Mouse (Mus musculus) hindbrain, embryonic 10.5 days (tissue): ENCODE data around the gene Adamts7. TPM values are rescaled to one million over a fixed set of nuclear protein-coding genes. Genes with fewer than 3 reads are reported as not detected.
A peak's percentile ranks its signal among the peaks of the same experiment; 100 is the strongest.

ENCODE experiments used
- DNase-seq: peaks from one replicate; pipeline ENCODE4 v3.0.0-alpha.2; 2017; ENCODE audit warnings: low spot score
- H3K27ac ChIP-seq: fragments of 300-500 bp; sonication (generic); 2 replicates; pipeline ENCODE4 v1.5.1; 2016; ENCODE audit warnings: mild to moderate bottlenecking, moderate library complexity
- H3K27me3 ChIP-seq: fragments of 300-500 bp; sonication (generic); 2 replicates; pipeline ENCODE4 v1.6.1; 2016; ENCODE audit warnings: mild to moderate bottlenecking; ENCODE audit not compliant: poor library complexity, insufficient read depth, severe bottlenecking
- H3K36me3 ChIP-seq: fragments of 300-500 bp; sonication (generic); 2 replicates; pipeline ENCODE4 v1.6.1; 2016; ENCODE audit warnings: mild to moderate bottlenecking, moderate library complexity
- H3K4me1 ChIP-seq: fragments of 300-500 bp; sonication (generic); replicated peaks from 2 replicates; pipeline ENCODE4 v1.6.1; 2016; ENCODE audit warnings: mild to moderate bottlenecking
- H3K4me3 ChIP-seq: fragments of 300-500 bp; sonication (generic); 2 replicates; pipeline ENCODE4 v1.5.1; 2016; ENCODE audit warnings: mild to moderate bottlenecking, moderate library complexity
- H3K9me3 ChIP-seq: fragments of 300-500 bp; sonication (generic); 2 replicates; pipeline ENCODE4 v1.6.1; 2016; ENCODE audit warnings: mild to moderate bottlenecking, moderate library complexity
- WGBS: fragments of 180-500 bp; shearing (Covaris S2); methylation state at CpG from one replicate; pipeline ENCODE4 v1.1.7; 2016; 5-methylcytosine and 5-hydroxymethylcytosine counted together
- polyA plus RNA-seq: library from polyadenylated mRNA; unstranded; fragments of >200 nt; fragmentation: Nextera tagmentation; extraction: Ambion mirVana; gene quantifications from 2 replicates; pipeline ENCODE4 v1.2.1, GENCODE M21; 2016

Adamts7 gene
- polyA plus RNA-seq: 16.1 and 16.2 TPM in 2 replicates

DNA sequence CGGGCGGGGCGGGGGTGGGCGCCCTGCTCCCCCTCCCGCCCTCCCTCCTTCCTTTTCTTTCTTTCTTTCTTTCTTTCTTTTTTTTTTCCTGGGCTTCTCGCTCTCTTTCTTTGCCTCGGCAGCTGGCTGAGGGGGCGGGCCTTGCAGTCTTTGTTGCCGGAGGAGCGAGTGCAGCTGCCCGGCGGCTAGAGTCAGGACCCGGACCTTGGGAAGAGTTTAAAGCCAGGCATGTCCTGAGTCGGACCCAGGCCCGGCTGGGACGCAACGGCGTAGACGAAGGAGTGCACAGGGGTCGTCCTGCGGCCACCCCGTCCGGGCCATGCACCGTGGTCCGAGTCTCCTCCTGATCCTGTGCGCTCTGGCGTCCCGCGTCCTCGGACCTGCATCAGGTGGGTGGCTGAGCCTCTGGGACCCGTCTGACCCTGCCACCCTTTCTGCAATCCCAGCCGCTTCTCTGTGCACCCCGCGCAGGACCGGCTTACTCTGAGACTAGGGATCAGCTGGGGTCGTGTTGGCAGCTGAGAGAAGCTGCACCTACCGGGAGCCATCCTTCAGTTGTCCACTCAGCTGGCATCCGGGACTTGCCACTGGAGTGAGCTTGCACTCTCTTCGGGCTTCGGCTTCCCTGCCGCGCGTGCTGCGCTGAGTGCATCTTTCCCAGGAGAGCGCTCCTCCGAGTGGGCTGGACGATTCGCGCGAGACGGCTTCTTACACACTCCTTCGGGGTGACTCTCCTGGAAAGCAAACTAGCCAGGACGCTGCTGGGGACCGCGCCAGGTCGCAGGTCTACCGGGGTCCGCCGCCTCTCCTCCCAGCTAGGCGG is at the start of gene Adamts7:
TSS of gene Adamts7 (plus strand) at position 144 of the 823 bp plus-strand sequence.
- under 1% methylated on average over 53 of the region's 60 CpGs for WGBS
- peak within 1 kb of the TSS; percentile 92 for H3K27ac ChIP-seq
- peak within 1 kb of the TSS; percentile 72 for H3K4me3 ChIP-seq
- peak; percentile 81 for DNase-seq
- H3K9me3 ChIP-seq: 0 out of 2 replicates have a peak, but pooled peaks cover 2% of the 10 kb centered on the region
- peaks cover 8% of the 10 kb centered on the region; the same call in 1 of the 2 replicates for H3K27me3 ChIP-seq
- peaks cover 3% of the 10 kb centered on the region; the same call in 1 of the 2 replicates for H3K36me3 ChIP-seq
- peaks cover 28% of the 10 kb centered on the region for H3K4me1 ChIP-seq

DNA sequence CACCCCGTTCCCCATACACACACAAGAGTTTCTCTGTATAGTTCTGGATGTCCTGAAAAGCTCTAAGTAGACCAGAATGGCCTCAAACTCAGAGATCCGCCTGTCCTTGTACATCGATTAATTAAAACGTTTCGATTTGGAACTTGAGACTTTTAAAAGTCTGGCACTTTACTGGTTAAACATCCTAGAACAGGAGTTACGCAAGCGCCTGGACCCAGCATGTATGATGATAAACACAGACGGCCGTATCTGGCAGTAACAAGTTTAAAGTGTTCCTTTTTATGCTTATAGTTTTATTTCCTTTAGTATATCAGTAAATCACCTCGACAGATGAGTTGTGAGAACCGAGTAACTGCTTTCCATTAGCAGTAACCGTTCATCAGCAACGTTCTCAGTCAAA is 49.7 kb upstream of the Adamts7 start:
- Histone ChIP-seq H3K9me3 (no peaks in the 10 kb centered on the region), H3K27me3 (no peaks in the 10 kb centered on the region), H3K27ac (peak overlapping the region; percentile 100), H3K4me1 (peaks cover 20% of the 10 kb centered on the region), H3K36me3 (peaks cover 16% of the 10 kb centered on the region), H3K4me3 (peak overlapping the region; percentile 96)
- DNase-seq: no peak
- WGBS: 4% methylated on average over 13 of the region's 13 CpGs

DNA sequence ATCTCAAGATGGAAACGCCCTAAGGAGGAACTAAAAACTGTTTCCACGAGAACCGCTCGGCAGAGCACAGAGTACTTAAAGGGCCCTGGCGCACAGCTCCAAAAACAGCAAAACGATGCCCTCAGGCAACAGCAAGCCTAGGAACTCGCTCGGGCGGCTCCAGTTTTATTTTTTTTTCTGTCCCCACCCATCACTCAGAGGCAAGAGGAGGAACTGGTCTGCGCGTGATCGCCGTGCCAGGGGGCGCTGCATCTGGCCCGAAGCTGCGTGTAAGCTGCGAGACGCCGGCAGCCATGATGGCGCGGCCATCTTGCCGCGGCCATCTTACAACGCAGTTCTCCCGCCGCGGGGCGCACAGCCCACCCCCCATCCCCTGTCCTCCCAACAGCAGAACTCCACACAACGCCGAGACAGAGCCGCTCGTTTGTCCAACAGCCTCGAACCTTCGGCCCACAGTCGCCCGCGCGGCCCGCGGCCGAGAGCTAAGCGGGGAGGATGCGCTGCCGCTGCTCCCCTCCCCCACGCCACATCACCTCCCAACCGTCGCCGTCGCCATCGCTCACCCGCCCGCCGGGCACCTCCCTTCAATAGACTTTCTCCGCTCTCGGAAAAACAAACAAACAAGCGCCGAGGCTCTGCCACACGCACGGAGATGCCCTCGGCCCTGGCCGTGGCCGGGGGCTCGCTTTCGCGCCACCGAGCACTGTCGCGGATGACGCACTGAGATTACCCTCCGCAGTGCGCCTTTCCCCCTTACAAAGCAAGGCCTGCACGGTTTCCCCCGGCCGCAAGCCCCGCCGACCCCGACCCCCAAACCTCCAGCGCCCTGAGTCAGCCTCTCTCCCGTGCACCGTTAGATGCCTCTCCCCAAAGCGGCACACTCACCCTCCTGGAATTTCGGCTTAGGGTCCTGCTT is 49.0 kb upstream of the Adamts7 start:
- Histone ChIP-seq H3K9me3 (no peaks in the 10 kb centered on the region), H3K4me3 (peak overlapping the region; percentile 96), H3K27ac (peak overlapping the region; percentile 100), H3K36me3 (peaks cover 9% of the 10 kb centered on the region), H3K27me3 (no peaks in the 10 kb centered on the region), H3K4me1 (peaks cover 20% of the 10 kb centered on the region)
- WGBS: under 1% methylated on average over 82 of the region's 82 CpGs
- DNase-seq: peak; percentile 89

DNA sequence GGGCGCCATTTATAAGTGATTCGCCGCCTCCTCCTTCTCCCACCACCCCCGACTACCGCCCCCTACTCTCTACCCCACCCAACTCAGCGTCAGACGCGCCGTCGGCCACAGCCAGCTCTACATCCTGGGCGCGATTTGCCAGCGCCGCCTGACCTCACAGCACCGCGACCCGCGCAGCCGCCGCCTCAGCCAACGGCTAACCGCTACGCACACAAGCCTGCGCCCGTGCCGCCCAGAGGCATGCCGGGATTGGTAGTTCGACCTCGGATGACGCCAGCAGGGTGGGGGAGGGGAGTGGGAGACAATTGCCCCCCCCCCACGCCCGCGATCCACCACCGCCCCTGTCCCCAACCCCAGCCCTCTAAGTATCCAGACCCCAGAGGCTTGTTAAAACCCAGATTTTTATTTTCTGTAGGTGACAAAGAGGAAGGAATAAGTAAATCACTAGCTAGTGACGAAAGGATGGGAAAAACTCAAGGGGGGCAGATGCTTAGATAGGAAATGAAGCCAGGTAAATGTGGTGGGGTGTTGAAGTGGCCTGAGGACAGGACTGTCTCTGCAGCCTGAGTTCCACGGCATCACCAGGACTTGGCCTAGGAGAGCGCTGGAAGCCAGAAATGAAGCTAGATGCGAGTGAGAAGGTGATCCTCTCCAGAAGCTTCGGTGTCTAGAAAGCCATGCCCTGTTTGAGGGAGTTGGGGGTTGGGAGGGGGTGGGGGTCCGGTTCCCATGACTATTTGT is 48.1 kb upstream of the Adamts7 start, which contains the start of gene Morf4l1:
TSS of gene Morf4l1 (minus strand) at position 208 of the 741 bp plus-strand sequence.
- Histone ChIP-seq H3K27ac (peak within 1 kb of the TSS; percentile 100), H3K27me3 (no peaks in the 10 kb centered on the region), H3K9me3 (no peaks in the 10 kb centered on the region), H3K4me3 (peak within 1 kb of the TSS; percentile 96), H3K4me1 (peaks cover 20% of the 10 kb centered on the region), H3K36me3 (peaks cover under 1% of the 10 kb centered on the region; the same call in 1 of the 2 replicates)
- 2% methylated on average over 40 of the region's 40 CpGs for WGBS
- peak; percentile 98 for DNase-seq

DNA sequence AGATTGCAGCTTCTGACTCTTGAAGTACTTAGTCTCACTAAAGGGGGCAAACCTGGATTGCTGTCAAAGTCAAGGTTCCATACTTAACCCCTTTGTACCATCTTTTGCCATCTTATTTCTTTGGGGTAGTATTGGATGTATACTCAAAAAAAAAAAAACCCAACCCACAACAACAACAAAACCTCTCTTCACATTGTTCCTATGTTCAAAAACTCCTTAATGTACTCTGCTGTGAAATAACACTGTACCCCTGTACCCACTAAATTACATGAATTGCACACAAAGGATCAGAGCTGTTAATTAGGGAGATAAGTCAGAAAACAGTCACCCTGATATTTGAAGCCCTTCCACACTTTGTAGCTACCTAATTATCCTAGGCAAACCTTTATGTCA is 47.6 kb upstream of the Adamts7 start:
- Histone ChIP-seq H3K27me3 (no peaks in the 10 kb centered on the region), H3K27ac (peak overlapping the region; percentile 100), H3K9me3 (no peaks in the 10 kb centered on the region), H3K4me1 (peaks cover 20% of the 10 kb centered on the region), H3K36me3 (no peaks in the 10 kb centered on the region), H3K4me3 (peak overlapping the region; percentile 96)
- DNase-seq: no peak

DNA sequence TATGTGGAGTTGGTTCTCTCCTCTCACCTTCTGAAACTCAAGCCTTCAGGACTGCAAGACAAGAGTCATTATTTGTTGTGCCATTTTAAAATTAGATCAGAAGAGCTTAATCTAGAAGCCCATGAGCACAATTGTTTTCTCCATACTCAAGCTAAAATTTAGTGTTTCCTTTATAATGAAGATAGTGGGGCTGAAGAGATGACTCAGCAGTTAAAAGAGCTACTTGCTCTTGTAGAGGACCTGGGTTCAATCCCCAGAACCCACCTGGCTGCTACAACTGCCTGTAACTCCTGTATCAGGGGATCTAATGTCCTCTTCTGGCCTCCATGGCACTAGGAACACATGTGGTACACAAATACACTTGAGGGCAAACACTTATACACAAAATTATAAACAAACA is 45.6 kb upstream of the Adamts7 start:
- H3K4me3 ChIP-seq: no peak overlapping the region
- H3K27ac ChIP-seq: no peak overlapping the region
- peaks cover 15% of the 10 kb centered on the region for H3K4me1 ChIP-seq
- no peaks in the 10 kb centered on the region for H3K36me3 ChIP-seq
- DNase-seq: no peak
- no peaks in the 10 kb centered on the region for H3K9me3 ChIP-seq
- no peaks in the 10 kb centered on the region for H3K27me3 ChIP-seq

DNA sequence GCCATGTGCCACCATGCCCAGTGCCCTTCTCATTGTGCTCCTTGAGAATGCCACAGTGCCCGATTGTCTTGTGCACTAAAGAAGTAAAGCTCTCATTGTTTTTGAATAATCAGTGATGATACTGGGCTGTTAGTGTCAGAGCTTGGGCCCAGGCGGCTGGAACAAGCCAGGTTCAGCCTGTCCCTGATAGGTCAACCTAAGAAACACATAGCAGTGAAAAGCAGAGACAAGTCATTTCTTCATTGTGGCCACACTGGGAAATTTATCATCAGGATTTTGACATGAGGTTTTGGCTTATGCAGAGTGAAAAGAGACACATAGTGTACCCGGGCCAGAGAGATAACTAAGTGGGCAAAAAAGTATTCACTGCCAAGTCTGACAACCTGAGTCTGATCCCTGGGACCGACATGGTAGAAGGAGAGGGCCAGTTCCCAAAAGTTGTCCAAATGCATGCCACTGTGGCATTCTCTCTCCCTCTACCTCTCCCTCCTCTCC is 40.6 kb upstream of the Adamts7 start:
- WGBS: 80% methylated on average over 4 of the region's 4 CpGs
- DNase-seq: no peak
- Histone ChIP-seq H3K4me3 (no peak overlapping the region), H3K27me3 (no peaks in the 10 kb centered on the region), H3K4me1 (peaks cover 12% of the 10 kb centered on the region; the same call in 1 of the 2 replicates), H3K9me3 (no peaks in the 10 kb centered on the region), H3K36me3 (no peaks in the 10 kb centered on the region), H3K27ac (no peak overlapping the region)

DNA sequence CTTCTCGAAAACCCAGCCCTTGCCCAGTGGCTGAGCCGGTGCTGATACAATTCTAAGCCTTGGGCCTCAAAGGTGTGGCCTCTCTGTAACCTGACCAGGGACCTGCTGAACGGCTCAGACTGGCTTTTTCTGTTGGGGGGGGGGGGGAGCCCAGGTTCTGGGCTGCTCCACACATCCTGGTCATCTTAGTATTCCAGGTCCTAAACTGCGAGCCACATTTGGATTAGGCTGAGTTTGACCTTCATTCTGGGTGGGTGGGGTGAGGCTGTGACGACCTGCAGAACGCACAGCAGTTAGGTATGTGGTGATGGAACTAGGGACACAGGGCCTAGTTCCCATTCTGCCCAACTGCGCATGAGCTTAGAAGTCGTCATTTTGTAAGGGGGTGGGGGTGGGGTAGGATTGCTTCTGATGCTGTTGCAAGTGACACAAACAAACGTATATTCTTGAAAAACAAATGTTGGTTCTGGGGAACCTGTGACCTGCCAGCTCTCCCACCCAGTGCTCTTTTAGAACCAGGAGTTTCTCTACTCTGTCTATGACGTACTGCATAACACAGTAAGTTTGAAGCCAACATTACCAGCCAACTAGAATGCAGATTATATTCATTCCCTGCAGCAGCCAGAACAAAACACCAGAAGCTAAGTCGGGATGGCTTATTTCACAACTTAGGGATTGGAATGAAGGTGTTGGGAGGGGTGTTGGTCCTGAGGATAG is 38.6 kb upstream of the Adamts7 start:
- Histone ChIP-seq H3K27ac (no peak overlapping the region), H3K36me3 (no peaks in the 10 kb centered on the region), H3K4me3 (no peak overlapping the region), H3K9me3 (no peaks in the 10 kb centered on the region), H3K4me1 (peaks cover 12% of the 10 kb centered on the region; the same call in 1 of the 2 replicates), H3K27me3 (no peaks in the 10 kb centered on the region)
- no peak for DNase-seq
- WGBS: 44% methylated on average over 11 of the region's 11 CpGs

DNA sequence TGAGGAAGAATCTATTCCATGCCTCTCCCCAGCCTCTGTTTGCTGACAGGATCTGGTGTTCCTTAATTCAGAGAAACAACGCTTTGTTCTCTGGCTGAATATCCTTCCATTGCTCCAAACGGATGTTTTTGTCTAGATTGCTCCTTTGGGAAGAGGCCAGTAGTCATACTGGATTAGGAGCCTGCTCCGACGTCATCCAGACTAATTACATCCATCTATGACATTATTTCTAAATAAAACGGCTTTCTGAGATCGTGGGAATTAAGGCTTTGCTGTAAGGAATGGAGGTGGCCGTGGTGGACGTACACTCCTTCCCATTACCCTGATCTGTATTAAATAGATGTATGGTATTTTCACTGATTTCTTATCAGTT is 38.0 kb upstream of the Adamts7 start:
- no peaks in the 10 kb centered on the region for H3K9me3 ChIP-seq
- no peaks in the 10 kb centered on the region for H3K36me3 ChIP-seq
- peaks cover 12% of the 10 kb centered on the region; the same call in 1 of the 2 replicates for H3K4me1 ChIP-seq
- H3K4me3 ChIP-seq: no peak overlapping the region
- no peaks in the 10 kb centered on the region for H3K27me3 ChIP-seq
- DNase-seq: no peak
- WGBS: 48% methylated on average over 8 of the region's 8 CpGs
- no peak overlapping the region for H3K27ac ChIP-seq

DNA sequence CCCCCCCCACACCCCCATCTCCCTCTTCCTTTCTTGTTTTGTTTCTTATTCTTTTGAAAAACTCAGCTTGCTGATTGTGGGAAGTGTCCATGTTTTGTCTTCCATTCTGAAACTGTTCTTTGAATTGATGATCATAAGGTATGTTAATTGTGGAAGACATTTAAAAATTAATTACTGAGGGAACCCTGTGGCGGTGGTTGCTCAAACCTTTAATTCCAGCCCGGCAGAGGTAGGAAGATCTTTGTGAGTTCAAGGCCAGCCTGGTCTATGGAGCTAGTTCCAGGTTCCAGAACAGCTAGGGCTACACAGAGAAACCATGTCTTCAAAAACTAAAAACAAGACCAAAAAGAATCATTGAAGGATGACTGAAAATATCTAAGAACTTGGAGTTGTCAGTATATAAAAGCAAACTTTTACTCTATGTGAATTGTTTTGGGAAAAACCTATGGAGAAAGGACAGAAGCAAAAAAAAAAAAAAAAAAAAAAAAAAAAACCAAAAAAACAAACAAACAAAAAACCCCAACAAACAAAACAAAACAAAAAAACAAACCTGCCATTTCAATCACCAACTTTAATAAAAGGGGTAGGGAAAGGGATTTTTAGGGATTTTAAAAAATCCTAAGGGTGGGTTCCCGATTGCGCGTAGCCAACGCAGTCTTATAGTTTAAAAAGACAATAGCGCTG is 37.3 kb upstream of the Adamts7 start:
- H3K27me3 ChIP-seq: no peaks in the 10 kb centered on the region
- H3K4me1 ChIP-seq: peaks cover 12% of the 10 kb centered on the region; the same call in 1 of the 2 replicates
- WGBS: 12% methylated on average over 7 of the region's 7 CpGs
- H3K27ac ChIP-seq: peak overlapping the region; percentile 23; the same call in 1 of the 2 replicates
- no peaks in the 10 kb centered on the region for H3K36me3 ChIP-seq
- H3K4me3 ChIP-seq: peak overlapping the region; percentile 45
- DNase-seq: peak; percentile 17
- no peaks in the 10 kb centered on the region for H3K9me3 ChIP-seq

DNA sequence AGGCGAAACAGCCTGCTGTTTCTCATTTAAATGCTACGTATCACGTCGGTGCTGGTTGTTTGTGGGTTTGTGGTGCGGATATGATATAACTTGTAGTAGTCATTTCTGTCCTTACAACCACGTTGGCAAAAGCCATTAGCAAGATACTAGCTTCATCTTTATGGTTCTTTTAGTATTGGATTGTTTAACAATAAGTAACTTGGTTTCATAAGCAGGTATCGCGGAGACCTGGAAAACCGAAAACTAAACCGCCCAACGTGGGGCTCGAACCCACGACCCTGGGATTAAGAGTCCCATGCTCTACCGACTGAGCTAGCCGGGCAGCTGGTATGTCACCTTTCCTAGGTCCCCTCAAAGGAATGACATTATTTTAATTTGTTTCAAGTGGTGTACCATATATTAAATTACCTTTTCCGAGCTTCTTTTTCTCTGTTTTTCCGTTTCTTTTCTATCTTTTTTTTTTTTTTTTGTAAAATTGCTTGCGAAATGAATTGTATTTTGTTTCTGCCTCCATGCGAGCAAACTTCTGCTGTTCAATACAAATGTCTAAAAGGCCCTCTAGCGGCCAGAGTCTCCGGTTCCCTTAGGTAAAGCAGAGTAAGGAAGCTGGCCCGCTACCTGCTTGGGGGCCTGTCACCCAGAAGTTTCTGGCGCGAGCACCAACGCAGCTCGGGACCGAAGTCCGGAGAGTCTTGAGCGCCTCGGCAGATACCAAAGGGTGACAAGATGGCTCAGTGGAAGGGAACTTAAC is 36.4 kb upstream of the Adamts7 start:
- Histone ChIP-seq H3K4me3 (peak overlapping the region; percentile 45), H3K4me1 (peaks cover 12% of the 10 kb centered on the region; the same call in 1 of the 2 replicates), H3K9me3 (no peaks in the 10 kb centered on the region), H3K27me3 (no peaks in the 10 kb centered on the region), H3K36me3 (no peaks in the 10 kb centered on the region), H3K27ac (peak overlapping the region; percentile 23; the same call in 1 of the 2 replicates)
- WGBS: under 1% methylated on average over 30 of the region's 30 CpGs
- peak; percentile 75 for DNase-seq
